Mouse (Mus musculus) thymus, postnatal 10 days (tissue): Measurements from ENCODE around the gene Tspyl1.

ENCODE experiments used
- DNase-seq, 2 experiments: peaks; one replicate each; pipeline ENCODE4 v3.0.0; 2021; ENCODE audit warnings: low spot score in 2 of 2

Tspyl1 gene

GRCm38 (mm10) chr10:34297980-34298753 is 16.2 kb downstream of the Tspyl1 start:
- peak in 1 of 2 experiments; percentile 17 for DNase-seq

GRCm38 (mm10) chr10:34300368-34300767 is 18.4 kb downstream of the Tspyl1 start:
- DNase-seq = no peak

GRCm38 (mm10) chr10:34307070-34307469 is 25.1 kb downstream of the Tspyl1 start:
- DNase-seq = no peak

- no peak for DNase-seq
Measured at GRCm38 (mm10) chr10:34309915-34310685, 28.1 kb downstream of the Tspyl1 start.

GRCm38 (mm10) chr10:34312536-34312935 is 30.5 kb downstream of the Tspyl1 start:
- no peak for DNase-seq

- DNase-seq = no peak
Measured at GRCm38 (mm10) chr10:34316571-34317216, 34.7 kb downstream of the Tspyl1 start.

- no peak for DNase-seq
Measured at GRCm38 (mm10) chr10:34317217-34317606, 35.2 kb downstream of the Tspyl1 start.

- DNase-seq = no peak
Measured at GRCm38 (mm10) chr10:34320809-34321208, 38.8 kb downstream of the Tspyl1 start.

GRCm38 (mm10) chr10:34326701-34327100 is 44.7 kb downstream of the Tspyl1 start:
- DNase-seq = peak in 1 of 2 experiments; percentile 10

GRCm38 (mm10) chr10:34327144-34327543 is 45.2 kb downstream of the Tspyl1 start:
- DNase-seq = no peak

- no peak for DNase-seq
Measured at GRCm38 (mm10) chr10:34328310-34328709, 46.3 kb downstream of the Tspyl1 start.
